Mouse (Mus musculus) liver, adult (tissue): Measurements from ENCODE around the gene Clp1.
A peak's percentile ranks its signal among the peaks of the same experiment; 100 is the strongest.

Source experiments
- GATA4 ChIP-seq: IDR thresholded peaks from 2 replicates; pipeline ENCODE4 v1.6.1; 2014; ENCODE audit warnings: mild to moderate bottlenecking, low read length; ENCODE audit not compliant: insufficient replicate concordance

Clp1 gene

GRCm38 (mm10) chr2:84731206-84731605 lies 4.1 kb upstream of the Clp1 start:
- no peak for TF ChIP-seq GATA4

DNA sequence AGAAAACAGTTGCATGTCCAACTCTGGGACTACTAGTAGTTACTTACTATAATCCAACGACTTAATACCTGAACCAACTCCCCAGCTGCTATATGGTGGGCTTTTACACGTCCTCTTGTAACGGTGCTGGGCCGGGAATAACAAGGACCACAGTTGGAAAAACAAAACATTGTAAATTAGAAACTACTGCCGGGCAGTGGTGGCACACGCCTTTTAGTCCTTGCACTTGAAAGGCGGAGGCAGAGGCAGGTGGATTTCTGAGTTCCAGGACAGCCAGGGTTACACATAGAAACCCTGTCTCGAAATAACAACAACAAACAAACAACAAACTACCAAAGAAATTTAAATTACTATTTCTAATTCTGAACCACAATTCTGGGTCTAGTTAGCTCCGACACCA lies 434 bp downstream of the Clp1 start:
- no peak for TF ChIP-seq GATA4

GRCm38 (mm10) chr2:84725770-84726169 lies 1.4 kb downstream of the Clp1 start:
- TF ChIP-seq GATA4, result no peak

DNA sequence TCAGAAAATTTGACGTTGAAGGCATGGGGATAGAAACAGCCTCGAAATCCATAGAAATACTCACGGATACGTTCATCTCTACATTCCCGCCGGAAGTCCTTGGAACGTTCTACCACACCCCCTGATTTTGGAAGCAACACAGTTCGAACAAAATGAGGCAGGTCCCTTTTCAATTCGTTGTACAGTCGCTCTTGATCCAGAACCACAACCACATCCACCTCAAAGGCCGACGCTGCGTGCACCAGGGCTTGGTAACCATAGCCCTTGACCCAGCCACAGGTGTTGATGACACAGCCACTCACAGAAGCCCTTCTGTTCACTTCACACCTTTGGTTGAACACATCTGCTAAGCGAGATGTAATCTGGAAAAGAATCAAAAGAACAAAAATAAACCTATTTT lies 3.3 kb downstream of the Clp1 start:
- TF ChIP-seq GATA4, result no peak

GRCm38 (mm10) chr2:84721182-84721581 lies 6.0 kb downstream of the Clp1 start:
- TF ChIP-seq GATA4, result no peak

GRCm38 (mm10) chr2:84720718-84721117 lies 6.4 kb downstream of the Clp1 start:
- no peak for TF ChIP-seq GATA4

GRCm38 (mm10) chr2:84717357-84717756 lies 9.8 kb downstream of the Clp1 start:
- no peak for TF ChIP-seq GATA4

DNA sequence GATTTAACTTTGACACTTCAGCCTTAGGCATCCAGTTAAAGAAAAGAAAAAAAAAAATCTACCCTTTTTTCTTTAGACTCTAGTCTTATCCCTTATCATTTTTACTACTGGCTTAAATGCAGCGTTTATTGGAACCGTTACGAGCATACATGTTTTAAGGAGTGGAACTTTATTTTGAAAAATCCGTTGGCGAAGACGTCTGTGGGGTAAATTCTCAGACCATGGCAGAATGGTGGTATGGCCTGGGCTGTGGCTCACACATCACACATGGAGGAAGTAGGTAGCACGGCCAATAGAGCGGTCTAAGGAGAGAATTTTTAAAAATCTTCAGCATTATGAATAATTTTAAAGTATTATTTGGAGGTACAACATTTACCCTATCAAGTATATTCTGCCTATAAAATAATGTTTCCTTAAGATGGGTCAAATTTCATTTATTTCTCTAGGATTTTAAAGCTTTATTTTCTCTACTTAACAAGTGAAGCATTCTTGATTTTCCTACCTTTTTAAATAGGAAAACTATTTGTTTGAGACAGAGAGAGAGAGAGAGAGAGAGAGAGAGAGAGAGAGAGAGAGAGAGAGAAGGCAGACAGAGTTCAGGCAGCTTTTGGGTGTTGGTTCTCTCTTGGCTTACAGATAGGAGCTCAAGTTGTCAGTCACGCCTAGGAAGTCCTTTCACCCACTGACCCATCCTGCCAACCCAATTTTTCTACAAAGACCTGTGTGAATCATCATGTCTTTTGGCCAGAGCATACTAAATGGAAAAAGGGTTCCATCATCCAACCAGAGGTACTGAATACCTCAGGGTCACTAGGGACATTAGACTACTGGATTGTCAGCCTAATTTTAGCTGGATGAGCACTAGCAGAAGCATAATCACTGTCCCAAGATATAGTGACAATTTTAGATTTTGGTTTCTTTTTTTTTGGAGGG lies 10.5 kb downstream of the Clp1 start:
- no peak for TF ChIP-seq GATA4

DNA sequence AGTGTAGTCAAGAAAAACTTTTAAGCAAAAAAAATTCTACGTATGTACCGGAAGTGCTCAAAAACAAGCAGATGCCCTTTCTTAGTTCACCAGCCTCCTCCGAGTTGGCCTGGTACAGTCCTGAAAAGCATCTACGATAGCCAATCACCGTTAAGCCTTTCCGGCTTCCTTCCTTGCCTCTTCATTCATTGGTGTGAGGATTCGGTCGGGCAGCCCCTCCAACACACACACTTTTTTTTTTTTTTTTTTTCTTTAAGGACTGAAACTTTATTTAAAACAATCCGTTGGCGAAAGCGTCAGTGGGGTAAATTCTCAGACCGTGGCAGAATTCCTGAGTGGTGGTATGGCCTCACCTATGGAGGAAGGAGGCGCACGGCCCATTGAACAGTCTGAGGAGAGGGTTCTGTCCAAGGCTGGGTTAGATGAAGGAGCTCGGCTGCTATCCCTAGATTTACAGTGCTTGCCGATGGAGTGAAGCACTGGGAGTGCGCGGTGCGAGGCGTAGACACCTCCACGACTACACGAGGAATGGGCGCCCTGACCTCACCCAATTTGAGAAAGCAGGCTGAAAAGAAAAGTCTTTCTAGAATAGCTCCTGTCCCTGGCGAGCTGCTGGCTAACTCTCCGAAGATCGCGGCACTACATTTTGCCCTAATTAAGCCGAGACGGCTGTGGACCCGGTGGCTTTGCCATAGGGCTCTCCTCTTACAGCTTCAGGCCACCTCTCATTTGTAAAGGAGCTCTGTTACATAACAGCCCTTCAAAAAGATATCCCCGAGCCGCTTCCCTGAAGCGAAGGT lies 11.4 kb downstream of the Clp1 start:
- TF ChIP-seq GATA4, result no peak

DNA sequence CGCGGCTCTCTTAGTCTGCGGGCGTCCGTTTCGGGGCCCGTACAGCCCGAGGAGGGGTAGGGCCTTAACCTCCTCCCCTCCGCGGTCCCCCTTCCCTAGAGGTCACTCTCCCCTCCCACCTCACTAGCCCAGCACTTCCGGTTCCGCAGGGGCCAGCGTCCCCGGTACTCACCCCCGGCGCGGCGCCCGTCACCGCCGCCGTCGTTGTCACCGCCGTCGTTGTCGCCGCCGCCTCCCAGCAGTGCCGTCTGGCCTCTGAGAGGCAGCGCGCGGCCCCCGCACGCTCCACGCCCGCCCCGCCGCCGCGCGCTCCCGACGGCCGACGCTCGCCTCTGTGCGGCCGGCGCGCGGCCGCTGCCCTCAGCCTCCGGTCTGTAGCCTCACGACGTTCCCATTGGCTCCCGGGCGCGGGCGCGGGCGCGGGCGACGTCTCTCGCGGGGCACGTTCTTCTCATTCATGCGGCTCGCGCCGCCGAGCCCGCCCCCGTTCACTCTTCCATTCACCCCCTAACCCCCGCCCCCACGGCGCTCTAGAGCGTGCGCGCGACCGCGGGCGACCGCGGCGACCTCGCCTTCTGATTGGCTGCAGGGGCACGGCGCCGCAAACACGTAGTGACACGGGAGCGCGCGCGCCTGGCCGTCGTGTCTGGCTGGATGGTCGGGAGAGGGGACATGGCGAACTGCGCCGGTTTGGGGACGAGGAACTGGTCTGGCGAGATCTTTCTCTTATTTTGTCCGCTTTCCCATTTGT lies 12.2 kb downstream of the Clp1 start, which contains the start of gene Zdhhc5:
Gene Zdhhc5, minus strand, starts transcription at position 370 of the 751 bp plus-strand sequence.
- 0 out of 2 replicates have a peak, but pooled peaks have one; percentile 22 for TF ChIP-seq GATA4

GRCm38 (mm10) chr2:84714422-84714810 lies 12.7 kb downstream of the Clp1 start:
- TF ChIP-seq GATA4, result no peak

GRCm38 (mm10) chr2:84711898-84712297 lies 15.3 kb downstream of the Clp1 start:
- no peak for TF ChIP-seq GATA4

- no peak for TF ChIP-seq GATA4
These were observed 19.6 kb downstream of the Clp1 start for GRCm38 (mm10) chr2:84707523-84707922.

GRCm38 (mm10) chr2:84705295-84705694 lies 21.9 kb downstream of the Clp1 start:
- no peak for TF ChIP-seq GATA4

DNA sequence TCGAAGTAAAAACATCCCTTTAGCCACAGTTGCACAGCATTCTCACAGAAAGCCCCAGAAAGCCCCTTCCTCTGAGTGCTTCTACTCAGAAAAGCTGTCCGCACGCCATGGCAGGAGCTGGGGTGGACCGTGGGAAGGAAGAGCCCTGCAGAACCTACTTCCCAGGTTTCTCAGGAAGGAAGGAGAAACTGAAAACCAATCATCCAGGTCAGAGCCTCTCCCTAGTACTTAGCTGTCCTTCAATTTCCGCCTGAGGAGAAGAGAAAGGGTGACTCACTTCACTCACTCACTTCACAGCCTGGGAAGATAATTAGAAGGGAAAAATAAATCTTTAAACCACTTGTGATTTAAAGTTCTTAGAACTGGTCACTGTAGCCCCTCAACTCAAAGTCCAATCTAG lies 22.8 kb downstream of the Clp1 start:
- no peak for TF ChIP-seq GATA4
